Mouse (Mus musculus): ENCODE data around the gene Tmem164.

The Tmem164 gene

GRCm38 (mm10) chrX:142688509-142688908, 7.3 kb downstream of the Tmem164 start:
- DNase-seq (ENCODE audit: low spot score in 2 of 2), result no peak

DNA sequence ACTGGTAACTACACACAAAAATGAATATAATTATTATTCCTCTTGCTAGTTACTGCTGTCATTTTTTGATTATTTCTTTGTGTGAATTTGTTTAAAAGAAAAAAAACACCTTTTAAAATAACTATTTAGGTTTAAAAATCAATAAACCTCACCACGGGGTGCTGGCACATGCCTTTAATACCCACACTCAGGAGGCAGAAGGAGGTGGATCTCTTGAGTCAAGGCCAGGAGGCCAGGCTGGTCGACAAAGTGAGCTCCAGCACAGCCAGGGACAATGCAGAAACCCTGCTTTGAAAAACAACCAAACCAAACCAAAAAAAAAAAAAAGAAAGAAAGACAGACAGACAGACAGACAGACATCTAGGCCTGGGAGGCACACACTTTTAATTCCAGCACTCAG, 12.1 kb downstream of the Tmem164 start:
- no peak for DNase-seq (ENCODE audit: low spot score in 2 of 2)

- DNase-seq (ENCODE audit: low spot score in 2 of 2), result no peak
These were observed 13.1 kb downstream of the Tmem164 start for GRCm38 (mm10) chrX:142694338-142694737.

DNA sequence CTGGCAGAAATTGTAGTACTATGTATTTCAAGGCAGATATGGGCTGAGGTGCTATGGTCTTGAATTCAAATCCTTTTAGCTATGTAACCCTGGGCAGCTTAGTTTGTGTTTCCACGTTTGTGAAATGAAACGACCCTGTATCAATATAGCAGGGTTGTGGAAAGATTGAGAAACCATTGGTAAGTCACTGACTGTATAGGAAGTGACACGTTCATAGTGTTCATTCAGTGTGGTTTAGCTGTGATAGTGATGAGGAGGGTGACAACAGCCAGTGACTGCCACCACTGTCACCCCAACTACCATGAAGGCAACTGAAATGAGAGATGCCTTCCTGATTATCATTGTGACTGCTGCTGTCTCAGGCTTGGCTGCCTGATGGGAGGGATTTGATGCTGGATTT, 13.7 kb downstream of the Tmem164 start:
- no peak for DNase-seq (ENCODE audit: low spot score in 2 of 2)

DNA sequence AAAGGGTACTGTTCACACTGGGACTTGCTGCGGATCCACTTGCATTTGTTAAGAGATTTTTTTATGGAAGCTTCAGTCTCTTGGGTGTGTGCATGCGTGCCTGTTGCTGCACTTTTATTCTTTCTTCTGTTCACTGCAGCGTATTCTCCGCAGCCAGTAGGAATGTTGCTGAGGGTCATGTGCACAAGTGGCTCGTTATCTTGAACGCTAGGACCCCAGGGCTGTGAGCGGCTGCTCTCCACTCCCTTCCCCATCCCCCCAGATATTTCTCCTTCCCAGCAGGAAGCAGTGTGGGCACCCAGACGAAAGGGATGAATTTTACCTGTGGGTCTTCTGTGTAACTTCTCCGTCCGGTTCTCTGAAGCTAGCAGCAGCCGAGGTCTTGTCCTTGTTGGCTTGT, 15.6 kb downstream of the Tmem164 start:
- no peak for DNase-seq (ENCODE audit: low spot score in 2 of 2)

- no peak for DNase-seq (ENCODE audit: low spot score in 2 of 2)
These were observed 16.5 kb downstream of the Tmem164 start for GRCm38 (mm10) chrX:142697545-142698204.

DNA sequence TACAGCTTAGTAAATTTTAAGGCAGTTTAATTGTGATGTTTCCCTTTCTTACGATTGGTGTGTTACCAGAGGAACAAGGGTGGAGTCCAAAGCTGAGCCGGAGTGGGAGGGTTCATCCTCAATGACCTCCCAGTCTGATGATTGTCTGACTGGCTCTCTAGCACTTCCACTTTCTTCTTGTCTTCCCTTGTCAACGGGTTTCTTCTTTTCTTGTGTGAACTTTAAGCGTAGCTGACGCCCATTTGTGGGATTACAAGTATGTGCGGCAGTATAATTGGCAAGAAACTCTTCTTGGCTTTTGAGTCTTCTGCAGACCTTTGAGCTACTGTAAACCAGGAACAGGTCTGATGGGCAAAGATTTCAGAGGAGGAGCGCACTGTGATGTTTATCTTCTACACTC, 17.0 kb downstream of the Tmem164 start:
- DNase-seq (ENCODE audit: low spot score in 2 of 2), result no peak

GRCm38 (mm10) chrX:142702094-142702493, 20.9 kb downstream of the Tmem164 start:
- DNase-seq (ENCODE audit: low spot score in 2 of 2), result no peak

DNA sequence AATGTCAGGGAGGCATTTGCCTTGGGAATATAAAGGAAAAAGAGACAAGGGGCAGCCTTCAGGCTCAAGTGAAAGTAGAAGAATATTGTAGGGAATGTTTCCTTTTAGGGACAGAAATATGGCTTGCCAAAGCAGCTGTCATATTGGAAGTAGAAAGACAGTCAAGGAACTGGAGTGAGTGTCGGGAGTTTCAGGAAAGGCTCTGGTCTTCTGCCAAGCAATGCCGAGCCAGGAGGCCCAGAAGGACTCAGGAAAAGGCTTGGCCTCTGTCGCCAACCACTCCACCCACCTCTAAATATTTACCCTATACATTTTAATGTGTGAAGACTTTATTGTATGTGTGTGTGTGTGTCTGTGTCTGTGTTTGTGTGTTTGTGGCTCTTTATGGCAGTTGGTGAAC, 21.4 kb downstream of the Tmem164 start:
- no peak for DNase-seq (ENCODE audit: low spot score in 2 of 2)

DNA sequence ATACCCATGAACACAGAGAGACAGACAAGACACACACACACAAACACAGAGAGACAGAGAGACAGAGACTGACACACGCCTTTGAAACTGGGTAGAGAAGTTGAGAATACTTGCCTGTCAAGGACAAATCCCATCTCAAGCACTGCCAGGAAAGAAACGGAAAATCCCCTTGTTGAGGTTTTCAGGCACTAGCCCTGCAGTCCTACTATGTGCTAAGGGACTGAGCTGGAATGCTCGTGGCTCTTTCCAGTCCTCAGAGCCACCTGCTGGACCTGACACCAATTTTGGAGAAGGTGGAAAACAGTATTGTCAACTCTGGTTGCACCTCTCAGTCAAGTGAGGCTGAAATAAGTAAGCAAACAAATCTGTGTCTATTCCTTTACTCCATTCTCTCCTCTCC, 22.7 kb downstream of the Tmem164 start:
- DNase-seq (ENCODE audit: low spot score in 2 of 2), result no peak

- no peak for DNase-seq (ENCODE audit: low spot score in 2 of 2)
These were observed 27.1 kb downstream of the Tmem164 start for GRCm38 (mm10) chrX:142708257-142708656.

DNA sequence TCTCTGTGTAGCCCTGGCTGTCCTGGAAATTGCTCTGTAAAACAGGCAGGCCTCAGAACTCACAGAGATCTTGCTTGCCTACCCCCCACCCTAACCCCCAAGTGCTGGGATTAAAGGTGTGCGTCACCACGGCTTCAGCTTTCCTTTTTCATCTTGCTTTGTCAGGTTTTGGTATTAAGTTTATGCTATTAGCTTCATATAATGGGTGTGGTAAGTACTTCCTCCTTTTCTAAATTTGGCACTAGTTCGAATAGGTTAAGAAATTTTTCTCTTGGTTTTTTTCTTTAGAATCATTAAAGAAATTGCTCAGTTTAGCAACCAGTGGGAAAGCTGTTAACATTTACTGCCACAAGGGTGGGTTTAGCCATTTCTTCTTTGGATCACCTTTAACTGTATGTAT, 34.8 kb downstream of the Tmem164 start:
- DNase-seq (ENCODE audit: low spot score in 2 of 2), result no peak

DNA sequence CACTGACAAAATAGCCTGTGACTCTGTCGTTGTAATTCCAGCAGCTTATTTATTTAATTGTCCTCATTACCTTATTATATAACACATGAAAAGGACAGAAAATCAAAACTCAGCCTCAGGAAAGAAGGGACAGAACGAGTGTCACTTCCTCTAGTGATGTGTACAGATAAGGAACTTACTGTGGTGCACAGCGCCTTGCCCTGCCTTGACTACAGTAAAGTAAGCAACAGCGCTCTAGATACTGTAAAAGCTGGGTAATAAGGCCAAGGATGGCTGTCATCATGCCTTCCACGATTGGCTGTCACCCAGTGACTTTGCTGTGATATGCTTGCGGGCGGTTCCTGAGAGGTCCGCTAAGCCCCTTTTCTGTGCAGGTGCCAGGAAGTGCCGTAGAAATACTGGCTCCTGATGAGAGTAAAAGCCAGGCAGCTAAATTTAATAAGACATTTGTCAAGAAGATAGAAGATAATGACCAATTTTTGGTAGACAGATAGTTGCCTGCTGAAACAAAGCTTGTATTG, 36.8 kb downstream of the Tmem164 start:
- DNase-seq (ENCODE audit: low spot score in 2 of 2), result no peak

DNA sequence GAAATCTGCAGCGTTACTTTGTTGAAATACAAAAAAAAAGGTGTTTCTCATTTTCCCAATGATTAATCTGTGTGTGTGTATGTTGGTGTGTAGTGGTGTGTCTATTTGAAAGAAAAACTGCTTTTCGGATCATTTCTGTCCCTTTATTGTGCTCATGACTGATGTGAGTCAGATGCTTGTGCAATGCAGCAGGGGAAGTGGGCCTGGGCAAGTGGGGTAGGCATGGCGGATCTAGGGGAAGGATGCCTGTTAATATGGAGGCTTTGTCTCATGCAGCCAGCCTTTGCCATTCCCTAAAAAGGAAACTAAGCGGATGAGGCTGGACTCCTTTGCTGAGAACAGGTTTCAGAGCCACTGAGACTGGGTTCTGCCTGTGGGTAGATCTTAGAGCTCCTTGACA, 37.6 kb downstream of the Tmem164 start:
- DNase-seq (ENCODE audit: low spot score in 2 of 2), result no peak

DNA sequence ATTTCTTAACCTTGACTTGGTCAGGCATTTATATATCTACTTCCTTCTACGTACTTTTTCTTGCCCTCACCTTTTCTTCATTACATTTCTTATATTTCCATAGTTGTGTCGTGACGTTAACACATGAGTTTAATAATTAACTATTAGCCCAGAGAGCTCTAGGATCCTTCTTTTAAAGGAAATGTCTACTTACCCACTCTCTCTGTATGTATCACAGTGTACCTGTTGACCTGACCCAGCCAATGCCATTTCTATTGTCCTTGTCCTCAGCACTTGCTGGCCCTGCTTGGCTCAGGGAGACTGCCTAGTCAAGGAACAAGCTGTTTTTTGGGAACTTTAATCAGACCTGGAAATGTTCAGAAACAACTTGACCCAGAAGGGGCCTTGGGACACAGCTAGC, 40.7 kb downstream of the Tmem164 start:
- no peak for DNase-seq (ENCODE audit: low spot score in 2 of 2)

DNA sequence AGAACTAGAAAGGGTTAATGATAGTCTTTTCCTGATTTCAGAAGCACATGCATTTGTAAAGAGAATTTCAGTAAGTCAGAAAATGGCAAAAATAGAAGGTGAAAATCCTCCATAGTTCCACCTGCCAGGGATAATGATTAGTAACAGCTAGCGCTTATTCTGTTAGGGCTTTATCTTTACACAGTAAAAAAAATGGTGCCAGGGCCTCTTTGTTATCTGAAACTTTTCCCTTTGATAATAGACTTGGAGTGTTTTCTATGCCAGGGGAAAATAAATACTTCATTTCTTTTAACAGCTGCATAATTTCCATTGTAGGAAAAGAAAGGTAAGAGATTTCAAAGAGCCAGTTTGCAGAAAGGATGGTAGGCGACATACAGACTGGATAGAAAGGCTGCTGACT, 43.0 kb downstream of the Tmem164 start:
- no peak for DNase-seq (ENCODE audit: low spot score in 2 of 2)

DNA sequence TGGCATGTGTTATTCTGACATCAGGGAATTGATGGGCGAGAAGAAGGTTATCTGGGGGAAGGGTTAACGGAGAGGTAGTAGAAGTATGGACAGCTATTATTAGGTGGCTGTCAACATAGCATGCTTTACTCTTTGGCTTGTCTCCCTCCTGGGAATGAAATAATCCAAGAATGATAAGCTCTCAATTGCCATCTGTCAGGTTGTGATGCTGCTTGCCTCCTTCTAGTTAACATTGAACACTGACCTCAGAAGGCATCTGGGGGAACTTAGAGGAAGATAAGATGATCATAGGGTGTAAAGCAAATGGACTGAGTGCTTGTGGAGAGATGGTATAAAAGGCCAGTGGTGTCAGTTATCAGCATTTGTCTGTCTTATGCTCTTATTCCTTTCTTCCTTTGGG, 44.4 kb downstream of the Tmem164 start:
- no peak for DNase-seq (ENCODE audit: low spot score in 2 of 2)

DNA sequence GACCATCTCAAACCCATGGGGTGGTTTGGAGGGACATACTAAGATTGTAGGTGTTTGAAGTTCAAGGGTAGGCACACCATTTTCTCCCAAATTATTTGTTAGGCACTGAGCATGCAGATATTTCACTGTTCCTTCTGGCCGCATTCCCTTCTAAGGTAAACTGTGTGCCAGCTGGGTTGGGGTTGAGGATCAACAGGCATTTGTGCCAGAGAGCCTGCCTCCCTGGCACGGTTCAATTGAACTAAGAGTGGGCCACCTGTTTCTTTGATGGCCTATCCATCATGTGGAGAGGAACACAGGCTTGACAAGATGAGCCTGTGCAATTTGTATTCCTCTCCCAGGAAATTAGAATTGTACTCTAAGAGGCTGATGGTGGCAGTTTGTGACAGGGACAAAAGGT, 45.1 kb downstream of the Tmem164 start:
- no peak for DNase-seq (ENCODE audit: low spot score in 2 of 2)

- DNase-seq (ENCODE audit: low spot score in 2 of 2), result no peak
These were observed 46.6 kb downstream of the Tmem164 start for GRCm38 (mm10) chrX:142727847-142728246.

- DNase-seq (ENCODE audit: low spot score in 2 of 2), result no peak
These were observed 47.8 kb downstream of the Tmem164 start for GRCm38 (mm10) chrX:142729040-142729439.

GRCm38 (mm10) chrX:142729482-142729881, 48.3 kb downstream of the Tmem164 start:
- no peak for DNase-seq (ENCODE audit: low spot score in 2 of 2)

GRCm38 (mm10) chrX:142737099-142737498, 55.9 kb downstream of the Tmem164 start:
- no peak for DNase-seq (ENCODE audit: low spot score in 2 of 2)

GRCm38 (mm10) chrX:142737719-142738118, 56.5 kb downstream of the Tmem164 start:
- DNase-seq (ENCODE audit: low spot score in 2 of 2), result no peak

GRCm38 (mm10) chrX:142747428-142747827, 66.2 kb downstream of the Tmem164 start:
- DNase-seq (ENCODE audit: low spot score in 2 of 2), result no peak
